Mouse (Mus musculus) macrophage (primary cell): ENCODE results near the gene Pld1. TPM values are rescaled to one million over a fixed set of nuclear protein-coding genes. Genes with fewer than 3 reads are reported as not detected.

Source experiments
- H3K27ac ChIP-seq: fragments of 350-480 bp; formaldehyde crosslinking; 2 replicates; pipeline ENCODE4 v1.9.0; 2021
- H3K36me3 ChIP-seq: fragments of 350-480 bp; formaldehyde crosslinking; 2 replicates; pipeline ENCODE4 v1.9.0; 2021; ENCODE audit errors: inconsistent target
- H3K4me3 ChIP-seq: fragments of 350-480 bp; formaldehyde crosslinking; 2 replicates; pipeline ENCODE4 v1.9.0; 2021; ENCODE audit errors: inconsistent target
- H3K79me2 ChIP-seq: fragments of 350-480 bp; formaldehyde crosslinking; 2 replicates; pipeline ENCODE4 v1.9.0; 2021; ENCODE audit errors: inconsistent target
- WGBS: methylation state at CpG from one replicate; pipeline ENCODE4 v1.1.7; 2026; ENCODE audit warnings: inconsistent platforms; ENCODE audit not compliant: missing documents; 5-methylcytosine and 5-hydroxymethylcytosine counted together
- polyA plus RNA-seq: library from polyadenylated mRNA; stranded (reverse); fragments of 250-400 nt; gene quantifications from 3 replicates; pipeline ENCODE4 v1.2.4, GENCODE M21; 2018; ENCODE audit warnings: inconsistent platforms

Gene Pld1
- polyA plus RNA-seq, 1 experiment from 2014 or later: 7.6 TPM

- H3K36me3 ChIP-seq: no peaks in the 10 kb centered on the region
- H3K4me3 ChIP-seq: no peak overlapping the region
- H3K79me2 ChIP-seq: no peaks in the 10 kb centered on the region
- 83% methylated on average over 2 of the region's 2 CpGs for WGBS
- H3K27ac ChIP-seq: no peak overlapping the region
Measured at GRCm38 (mm10) chr3:28149656-28150256, 211.3 kb downstream of the Pld1 start.

DNA sequence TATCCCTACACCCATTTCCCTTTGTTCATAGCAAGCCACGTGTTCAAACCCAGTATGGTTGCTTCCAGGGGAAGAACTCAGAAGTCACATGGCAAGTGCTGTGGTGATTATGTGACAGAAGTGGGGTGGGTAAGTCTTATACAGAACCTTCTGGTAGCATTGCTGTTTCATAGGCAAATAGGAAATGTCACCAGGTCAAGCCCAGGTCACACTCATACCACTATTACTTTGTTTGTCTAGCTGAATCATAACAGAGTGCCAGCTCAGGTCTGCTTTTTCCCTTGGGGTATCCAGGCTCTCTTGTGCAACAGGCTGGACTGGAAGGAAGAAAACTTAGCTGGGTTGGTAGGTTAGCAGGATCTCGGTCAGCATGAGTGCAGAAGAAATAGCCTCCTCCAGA is 219.5 kb downstream of the Pld1 start:
- H3K36me3 ChIP-seq: no peaks in the 10 kb centered on the region
- WGBS: 65% methylated on average over 2 of the region's 2 CpGs
- H3K79me2 ChIP-seq: no peaks in the 10 kb centered on the region
- no peak overlapping the region for H3K4me3 ChIP-seq
- no peak overlapping the region for H3K27ac ChIP-seq

- Histone ChIP-seq H3K27ac (no peak overlapping the region), H3K36me3 (no peaks in the 10 kb centered on the region), H3K4me3 (no peak overlapping the region), H3K79me2 (no peaks in the 10 kb centered on the region)
- 100% methylated on average over 3 of the region's 3 CpGs for WGBS
Measured at GRCm38 (mm10) chr3:28158916-28159315, 220.4 kb downstream of the Pld1 start.

GRCm38 (mm10) chr3:28162346-28162745 is 223.9 kb downstream of the Pld1 start:
- no peaks in the 10 kb centered on the region for H3K79me2 ChIP-seq
- no peak overlapping the region for H3K4me3 ChIP-seq
- H3K36me3 ChIP-seq: no peaks in the 10 kb centered on the region
- WGBS: 83% methylated on average over 3 of the region's 4 CpGs
- H3K27ac ChIP-seq: no peak overlapping the region

DNA sequence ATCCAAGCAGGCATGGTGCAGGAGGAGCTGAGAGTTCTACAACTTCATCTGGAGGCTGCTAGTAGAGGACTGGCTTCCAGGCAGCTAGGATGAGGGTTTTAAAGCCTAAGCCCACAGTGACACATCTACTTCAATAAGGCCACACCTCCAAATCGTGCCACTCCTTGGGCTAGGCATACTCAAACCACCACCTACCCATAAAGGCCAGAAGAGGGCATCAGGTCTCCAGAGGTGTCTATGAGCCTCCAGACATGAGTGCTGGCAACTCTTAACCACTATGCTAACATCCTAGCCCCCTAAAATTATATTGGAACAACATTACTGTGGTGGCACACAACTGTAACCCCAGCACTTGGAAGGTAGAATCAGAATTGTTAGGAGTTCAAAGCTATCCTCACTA is 226.2 kb downstream of the Pld1 start:
- no peak overlapping the region for H3K4me3 ChIP-seq
- no peak overlapping the region for H3K27ac ChIP-seq
- 30% methylated on average over 1 of the region's 1 CpGs for WGBS
- no peaks in the 10 kb centered on the region for H3K36me3 ChIP-seq
- H3K79me2 ChIP-seq: no peaks in the 10 kb centered on the region

- WGBS: 0% methylated on average over 1 of the region's 1 CpGs
- Histone ChIP-seq H3K79me2 (no peaks in the 10 kb centered on the region), H3K36me3 (no peaks in the 10 kb centered on the region), H3K27ac (no peak overlapping the region), H3K4me3 (no peak overlapping the region)
Measured at GRCm38 (mm10) chr3:28165598-28165997, 227.1 kb downstream of the Pld1 start.

DNA sequence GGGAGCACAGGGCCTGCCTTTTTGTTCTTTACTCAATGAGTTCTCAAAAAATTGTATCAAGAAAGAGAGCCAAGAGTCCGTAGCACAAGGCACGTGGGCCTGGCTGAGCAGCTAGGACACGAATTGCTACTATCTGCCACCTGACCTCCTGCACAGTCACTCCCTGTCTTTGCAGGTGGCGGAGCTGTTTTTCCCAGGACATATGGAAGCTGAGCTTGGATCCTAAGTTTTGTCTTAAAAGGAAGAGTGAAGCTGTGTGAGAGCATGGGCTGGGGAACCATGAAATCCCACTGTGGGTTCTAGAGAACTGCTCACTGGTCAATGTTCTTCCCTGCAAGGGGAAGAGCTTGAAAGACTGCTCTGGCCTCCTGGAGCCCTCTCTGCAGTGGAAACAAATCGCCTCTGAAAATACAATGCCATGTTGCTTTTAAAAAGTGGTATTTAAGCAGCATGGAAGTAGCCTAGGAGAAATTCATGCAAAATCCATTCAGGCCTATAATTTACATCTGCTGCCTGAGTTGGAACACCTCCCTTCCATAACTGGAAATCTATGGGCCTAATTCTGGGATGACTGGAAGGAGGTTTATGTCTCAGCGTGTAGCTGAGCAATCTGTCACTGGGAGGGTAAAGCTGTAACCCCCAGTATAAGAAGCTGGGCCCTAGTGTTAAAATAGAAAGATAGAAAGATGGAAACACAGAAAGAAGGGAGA is 229.5 kb downstream of the Pld1 start:
- H3K36me3 ChIP-seq: no peaks in the 10 kb centered on the region
- no peak overlapping the region for H3K27ac ChIP-seq
- no peaks in the 10 kb centered on the region for H3K79me2 ChIP-seq
- WGBS: 95% methylated on average over 6 of the region's 6 CpGs
- H3K4me3 ChIP-seq: no peak overlapping the region

- H3K36me3 ChIP-seq: no peaks in the 10 kb centered on the region
- H3K27ac ChIP-seq: no peak overlapping the region
- H3K79me2 ChIP-seq: no peaks in the 10 kb centered on the region
- H3K4me3 ChIP-seq: no peak overlapping the region
- WGBS: 16% methylated on average over 17 of the region's 17 CpGs
Measured at GRCm38 (mm10) chr3:28170911-28171618, 232.6 kb downstream of the Pld1 start.

- 88% methylated on average over 21 of the region's 21 CpGs for WGBS
- Histone ChIP-seq H3K79me2 (no peaks in the 10 kb centered on the region), H3K4me3 (no peak overlapping the region), H3K36me3 (no peaks in the 10 kb centered on the region), H3K27ac (no peak overlapping the region)
Measured at GRCm38 (mm10) chr3:28175997-28176967, 237.8 kb downstream of the Pld1 start.

GRCm38 (mm10) chr3:28178333-28178732 is 239.8 kb downstream of the Pld1 start:
- WGBS: 84% methylated on average over 5 of the region's 6 CpGs
- no peak overlapping the region for H3K27ac ChIP-seq
- no peaks in the 10 kb centered on the region for H3K79me2 ChIP-seq
- H3K36me3 ChIP-seq: no peaks in the 10 kb centered on the region
- H3K4me3 ChIP-seq: no peak overlapping the region

Other genes with a start within 250 kb of the Pld1 start
- 16.7 to 39.2 TPM (median 24.7 TPM) in 3 replicates for gene Fndc3b, start 227.4 kb upstream of the Pld1 start, polyA plus RNA-seq
- gene Tmem212, start 42.3 kb upstream of the Pld1 start, polyA plus RNA-seq: not detected in 3 replicates